Mouse (Mus musculus): Measurements from ENCODE around the gene Ptges2. TPM values are rescaled to one million over a fixed set of nuclear protein-coding genes. Genes with fewer than 3 reads are reported as not detected.

Gene Ptges2
- total and polyA plus RNA-seq, 3 experiments = 30.4 to 396 (median 47.0) TPM

GRCm38 (mm10) chr2:32382689-32383088 lies 13.0 kb upstream of the Ptges2 start:
- Histone ChIP-seq H3K27ac (ENCODE audit: control insufficient read depth, low read depth, low read length) (no peak overlapping the region), H3K9ac (ENCODE audit: control insufficient read depth, low read depth, low read length, poor library complexity, severe bottlenecking) (no peak overlapping the region), H3K4me1 (ENCODE audit: control insufficient read depth in 1 of 2, insufficient read depth in 2 of 2, low read length in 2 of 2) (peaks cover 0 to 5% of the 10 kb centered on the region in 2 experiments; a peak in 1 of 4 replicates), H3K36me3 (ENCODE audit: control insufficient read depth in 1 of 2, insufficient read depth in 2 of 2, low read length in 2 of 2) (no peaks in the 10 kb centered on the region; a peak in 1 of 4 replicates), H3K79me2 (ENCODE audit: control insufficient read depth, insufficient read depth, low read length, poor library complexity) (no peaks in the 10 kb centered on the region), H3K9me3 (replicated peaks; ENCODE audit: insufficient read depth, low read length) (no peaks in the 10 kb centered on the region), H3K27me3 (ENCODE audit: control insufficient read depth in 1 of 2, insufficient read depth in 2 of 2, low read length in 2 of 2) (no peaks in the 10 kb centered on the region), H3K4me3 (ENCODE audit: control insufficient read depth in 1 of 2, insufficient read depth in 1 of 2, low read depth in 2 of 2, low read length in 2 of 2) (no peak overlapping the region)
- DNase-seq (ENCODE audit: low read depth, low spot score) = no peak
- TF ChIP-seq CHD2 (IDR thresholded peaks at IDR 0.05; ENCODE audit: low read length) = no peak
- TF ChIP-seq NRF1 (IDR thresholded peaks at IDR 0.05; ENCODE audit: insufficient read depth, low read depth, low read length, poor library complexity, severe bottlenecking) = no peak
- TF ChIP-seq MEF2A (IDR thresholded peaks at IDR 0.05; ENCODE audit: extremely low read depth, insufficient replicate concordance, low read depth, low read length, poor library complexity, severe bottlenecking) = no peak
- no peak for TF ChIP-seq HCFC1 (IDR thresholded peaks at IDR 0.05; ENCODE audit: low read depth, low read length)
- TF ChIP-seq MAZ (IDR thresholded peaks at IDR 0.05; ENCODE audit: low read depth, low read length) = no peak
- no peak for TF ChIP-seq EP300 (IDR thresholded peaks at IDR 0.05; ENCODE audit: low read depth in 1 of 2, low read length in 2 of 2)
- TF ChIP-seq MAX (IDR thresholded peaks at IDR 0.05; ENCODE audit: low read length) = no peak
- TF ChIP-seq ZMIZ1 (IDR thresholded peaks at IDR 0.05; ENCODE audit: low read depth, low read length) = no peak
- TF ChIP-seq USF2 (IDR thresholded peaks at IDR 0.05; ENCODE audit: borderline replicate concordance in 1 of 2, insufficient read depth in 1 of 2, low read depth in 1 of 2, low read length in 2 of 2) = no peak
- no peak for TF ChIP-seq GATA1 (IDR thresholded peaks at IDR 0.05; ENCODE audit: low read depth, low read length)
- no peak for TF ChIP-seq MAFK (IDR thresholded peaks at IDR 0.05; ENCODE audit: borderline replicate concordance, low read depth, low read length)
- no peak for TF ChIP-seq MYC (IDR thresholded peaks at IDR 0.05; ENCODE audit: low read depth, low read length)
- TF ChIP-seq POLR2A (IDR thresholded peaks at IDR 0.05; ENCODE audit: control insufficient read depth in 1 of 2, insufficient read depth in 1 of 2, low read depth in 1 of 2, low read length in 2 of 2, poor library complexity in 1 of 2) = no peak
- TF ChIP-seq UBTF (IDR thresholded peaks at IDR 0.05; ENCODE audit: borderline replicate concordance, insufficient read depth, low read depth, low read length) = no peak
- no peak for TF ChIP-seq ELF1 (IDR thresholded peaks at IDR 0.05; ENCODE audit: low read depth, low read length)

- no peaks in the 10 kb centered on the region for H3K36me3 ChIP-seq (ENCODE audit: control insufficient read depth in 1 of 2, insufficient read depth in 2 of 2, low read length in 2 of 2)
- H3K27ac ChIP-seq (ENCODE audit: control insufficient read depth, low read depth, low read length) = no peak within 1 kb of the TSS
- H3K79me2 ChIP-seq (ENCODE audit: control insufficient read depth, insufficient read depth, low read length, poor library complexity) = no peaks in the 10 kb centered on the region
- H3K4me3 ChIP-seq (ENCODE audit: control insufficient read depth in 1 of 2, insufficient read depth in 1 of 2, low read depth in 2 of 2, low read length in 2 of 2) = no peak within 1 kb of the TSS
- H3K9ac ChIP-seq (ENCODE audit: control insufficient read depth, low read depth, low read length, poor library complexity, severe bottlenecking) = no peak within 1 kb of the TSS
- no peak for DNase-seq (ENCODE audit: low read depth, low spot score)
- no peaks in the 10 kb centered on the region for H3K9me3 ChIP-seq (replicated peaks; ENCODE audit: insufficient read depth, low read length)
- no peak for TF ChIP-seq CHD1 (IDR thresholded peaks at IDR 0.05; ENCODE audit: low read depth, low read length)
- no peak for TF ChIP-seq ZMIZ1 (IDR thresholded peaks at IDR 0.05; ENCODE audit: low read depth, low read length)
- no peak for TF ChIP-seq KAT2A (conservative IDR thresholded peaks at IDR 0.05; ENCODE audit: low read depth, low read length)
- TF ChIP-seq MEF2A (IDR thresholded peaks at IDR 0.05; ENCODE audit: extremely low read depth, insufficient replicate concordance, low read depth, low read length, poor library complexity, severe bottlenecking) = no peak
- no peak for TF ChIP-seq MXI1 (IDR thresholded peaks at IDR 0.05; ENCODE audit: low read depth, low read length)
- no peak for TF ChIP-seq SMC3 (IDR thresholded peaks at IDR 0.05; ENCODE audit: low read depth, low read length)
- H3K27me3 ChIP-seq (ENCODE audit: control insufficient read depth in 1 of 2, insufficient read depth in 2 of 2, low read length in 2 of 2) = peaks cover 2 to 3% of the 10 kb centered on the region in 2 experiments; a peak in 3 of 4 replicates
- H3K4me1 ChIP-seq (ENCODE audit: control insufficient read depth in 1 of 2, insufficient read depth in 2 of 2, low read length in 2 of 2) = no peaks in the 10 kb centered on the region
Measured at GRCm38 (mm10) chr2:32387706-32388490, 7.8 kb upstream of the Ptges2 start, which contains the start of gene Lcn2. TSS of gene Lcn2 (minus strand) at chr2:32388252.

All from MEL (cell line).